In genomic region chr7:100274507-100274906, GRCm38 (mm10) we compare ENCODE assay signal across 24 mouse cellular contexts. TPM values are rescaled to one million over a fixed set of nuclear protein-coding genes. Genes with fewer than 3 reads are reported as not detected.
DNase-seq lines count a peak whose midpoint lies in the region; ATAC-seq and TF ChIP-seq lines count a peak whose summit lies in the region.
"Had no signal": no experiment of that assay in that cellular context is flagged by ENCODE, and none has a peak within 500 bp of the region (broad histone marks: within the 10 kb centered on the region; RNA-seq: fewer than 3 reads in every experiment).

No protein-coding gene starts in this region.

- no peaks in the 10 kb centered on the region for H3K9me3 ChIP-seq in embryonic facial prominence, embryonic 14.5 days (ENCODE audit: control insufficient read depth, low read length)
- no peaks in the 10 kb centered on the region for H3K9me3 ChIP-seq in embryonic facial prominence, embryonic 10.5 days
- no peaks in the 10 kb centered on the region for H3K9me3 ChIP-seq in liver, embryonic 14.5 days (ENCODE audit: control insufficient read depth, low read length)
- no peaks in the 10 kb centered on the region for H3K9me3 ChIP-seq in midbrain, embryonic 11.5 days (ENCODE audit: control insufficient read depth, low read length)
- no peaks in the 10 kb centered on the region for H3K9me3 ChIP-seq in midbrain, embryonic 16.5 days (replicated peaks; ENCODE audit: control insufficient read depth, low read length, poor library complexity, severe bottlenecking)
- H3K9me3 ChIP-seq: embryonic facial prominence, embryonic 13.5 days; forebrain, embryonic 13.5 days; forebrain, embryonic 15.5 days; G1E had no signal

- no peak overlapping the region for H3K4me3 ChIP-seq in embryonic facial prominence, embryonic 14.5 days (ENCODE audit: low read depth, low read length)
- no peak overlapping the region for H3K4me3 ChIP-seq in embryonic facial prominence, embryonic 10.5 days
- H3K4me3 ChIP-seq in liver, embryonic 14.5 days (ENCODE audit: insufficient read depth in 1 of 2, low read depth in 2 of 2, low read length in 2 of 2): no peak overlapping the region
- H3K4me3 ChIP-seq in midbrain, embryonic 11.5 days (ENCODE audit: low read depth, low read length): no peak overlapping the region
- H3K4me3 ChIP-seq in midbrain, embryonic 16.5 days (ENCODE audit: low read depth, low read length): no peak overlapping the region
- H3K4me3 ChIP-seq: embryonic facial prominence, embryonic 13.5 days; forebrain, embryonic 13.5 days; forebrain, embryonic 15.5 days had no signal

- no peaks in the 10 kb centered on the region for H3K36me3 ChIP-seq in embryonic facial prominence, embryonic 14.5 days (ENCODE audit: control insufficient read depth, insufficient read depth, low read length)
- H3K36me3 ChIP-seq in embryonic facial prominence, embryonic 10.5 days (replicated peaks): peaks cover 9% of the 10 kb centered on the region; the same call in 1 of the 2 replicates
- no peaks in the 10 kb centered on the region for H3K36me3 ChIP-seq in liver, embryonic 14.5 days (replicated peaks; ENCODE audit: control insufficient read depth, insufficient read depth, low read depth)
- no peaks in the 10 kb centered on the region for H3K36me3 ChIP-seq in midbrain, embryonic 11.5 days (ENCODE audit: control insufficient read depth, insufficient read depth, low read length)
- peaks cover 7% of the 10 kb centered on the region; the same call in 1 of the 2 replicates for H3K36me3 ChIP-seq in midbrain, embryonic 16.5 days (ENCODE audit: control insufficient read depth, insufficient read depth, low read length)

- no peaks in the 10 kb centered on the region for H3K4me1 ChIP-seq in embryonic facial prominence, embryonic 14.5 days (ENCODE audit: control insufficient read depth, insufficient read depth, low read length)
- H3K4me1 ChIP-seq in embryonic facial prominence, embryonic 10.5 days: no peaks in the 10 kb centered on the region
- H3K4me1 ChIP-seq in liver, embryonic 14.5 days (replicated peaks; ENCODE audit: control insufficient read depth in 2 of 2, insufficient read depth in 2 of 2, low read length in 1 of 2): no peaks in the 10 kb centered on the region
- H3K4me1 ChIP-seq in midbrain, embryonic 11.5 days (ENCODE audit: control insufficient read depth, insufficient read depth, low read length): no peaks in the 10 kb centered on the region
- no peaks in the 10 kb centered on the region for H3K4me1 ChIP-seq in midbrain, embryonic 16.5 days (ENCODE audit: control insufficient read depth, insufficient read depth, low read length)
- H3K4me1 ChIP-seq: embryonic facial prominence, embryonic 13.5 days; forebrain, embryonic 13.5 days; forebrain, embryonic 15.5 days had no signal

- H3K27ac ChIP-seq in embryonic facial prominence, embryonic 14.5 days (replicated peaks; ENCODE audit: low read depth, low read length): no peak overlapping the region
- no peak overlapping the region for H3K27ac ChIP-seq in embryonic facial prominence, embryonic 10.5 days (replicated peaks)
- no peak overlapping the region for H3K27ac ChIP-seq in liver, embryonic 14.5 days
- no peak overlapping the region for H3K27ac ChIP-seq in midbrain, embryonic 11.5 days (ENCODE audit: low read depth, low read length)
- no peak overlapping the region for H3K27ac ChIP-seq in midbrain, embryonic 16.5 days (ENCODE audit: low read length)
- H3K27ac ChIP-seq: embryonic facial prominence, embryonic 13.5 days; forebrain, embryonic 13.5 days; forebrain, embryonic 15.5 days had no signal

- WGBS in embryonic facial prominence, embryonic 14.5 days: 56% methylated on average over 6 of the region's 6 CpGs
- WGBS in embryonic facial prominence, embryonic 10.5 days: 83% methylated on average over 6 of the region's 6 CpGs
- 53% methylated on average over 6 of the region's 6 CpGs for WGBS in liver, embryonic 14.5 days (ENCODE audit: insufficient replicate concordance)
- WGBS in midbrain, embryonic 11.5 days: 85% methylated on average over 6 of the region's 6 CpGs
- 85% methylated on average over 6 of the region's 6 CpGs for WGBS in midbrain, embryonic 16.5 days

- H3K27me3 ChIP-seq in embryonic facial prominence, embryonic 14.5 days (replicated peaks; ENCODE audit: control insufficient read depth, insufficient read depth, low read length): no peaks in the 10 kb centered on the region
- H3K27me3 ChIP-seq in embryonic facial prominence, embryonic 10.5 days (replicated peaks; ENCODE audit: low read depth, poor library complexity, severe bottlenecking): no peaks in the 10 kb centered on the region
- H3K27me3 ChIP-seq in liver, embryonic 14.5 days (ENCODE audit: control insufficient read depth, insufficient read depth, low read length): no peaks in the 10 kb centered on the region
- H3K27me3 ChIP-seq in midbrain, embryonic 11.5 days (ENCODE audit: control insufficient read depth, insufficient read depth, low read length): no peaks in the 10 kb centered on the region
- no peaks in the 10 kb centered on the region for H3K27me3 ChIP-seq in midbrain, embryonic 16.5 days (ENCODE audit: control insufficient read depth, insufficient read depth, low read depth, low read length)
- H3K27me3 ChIP-seq: CH12.LX; embryonic facial prominence, embryonic 13.5 days; forebrain, embryonic 13.5 days; forebrain, embryonic 15.5 days had no signal

- peak; percentile 51; the same call in 1 of the 2 replicates for TF ChIP-seq EP300 in liver, embryonic 14.5 days (IDR thresholded peaks at IDR 0.05; ENCODE audit: low read depth)

- H3K9ac ChIP-seq in embryonic facial prominence, embryonic 14.5 days (ENCODE audit: low read depth, low read length): no peak overlapping the region
- H3K9ac ChIP-seq in liver, embryonic 14.5 days (replicated peaks): no peak overlapping the region
- H3K9ac ChIP-seq in midbrain, embryonic 11.5 days (ENCODE audit: low read length): no peak overlapping the region
- no peak overlapping the region for H3K9ac ChIP-seq in midbrain, embryonic 16.5 days (ENCODE audit: low read depth, low read length)
- H3K9ac ChIP-seq: embryonic facial prominence, embryonic 13.5 days; forebrain, embryonic 13.5 days; forebrain, embryonic 15.5 days had no signal

- TF ChIP-seq CTCF in liver, embryonic 14.5 days (IDR thresholded peaks at IDR 0.05; ENCODE audit: low read depth): no peak

- DNase-seq in embryonic facial prominence, embryonic 14.5 days (ENCODE audit: low spot score): peak; percentile 47
- no peak for DNase-seq in embryonic facial prominence, embryonic 10.5 days (ENCODE audit: low spot score)
- DNase-seq in liver, embryonic 14.5 days (ENCODE audit: low read depth in 3 of 3, low spot score in 3 of 3): no peak
- DNase-seq in liver: no peak
- DNase-seq in midbrain, embryonic 11.5 days (ENCODE audit: low spot score, missing footprints): peak; percentile 66
- no peak for DNase-seq in lung, postnatal 4 days
- DNase-seq: adrenal gland, adult 8-10 months; adrenal gland, postnatal 14 days; adrenal gland, postnatal 36 days; B cell, adult 2 months; cerebellum, adult 11-12 months; cerebellum, adult 2 months; cerebellum, adult 9-10 months; cerebellum, postnatal 10 days; cerebellum, postnatal 25 days had no signal

- ATAC-seq in embryonic facial prominence, embryonic 14.5 days (ENCODE audit: low read depth): no peak
- no peak for ATAC-seq in liver, embryonic 14.5 days (ENCODE audit: insufficient read depth)
- no peak for ATAC-seq in midbrain, embryonic 11.5 days (ENCODE audit: low FRiP score)
- no peak for ATAC-seq in midbrain, embryonic 16.5 days
- ATAC-seq: activated CD4-positive, CD25-positive, alpha-beta regulatory T cell, adult 4 months; CD4-positive, CD25-positive, alpha-beta regulatory T cell, adult 4 months; forebrain, embryonic 13.5 days; forebrain, embryonic 15.5 days; Patski had no signal

- no peak overlapping the region for H3K4me2 ChIP-seq in embryonic facial prominence, embryonic 14.5 days (ENCODE audit: low read depth, low read length)
- H3K4me2 ChIP-seq in liver, embryonic 14.5 days (ENCODE audit: low read depth): no peak overlapping the region
- H3K4me2 ChIP-seq in midbrain, embryonic 11.5 days: no peak overlapping the region
- H3K4me2 ChIP-seq in midbrain, embryonic 16.5 days (ENCODE audit: low read length): no peak overlapping the region
- H3K4me2 ChIP-seq: embryonic facial prominence, embryonic 13.5 days; forebrain, embryonic 13.5 days; forebrain, embryonic 15.5 days had no signal

RNA-seq across cellular contexts. Expression of gene P4ha3, which starts 10.8 kb away (rescaled TPM):
- polyA plus RNA-seq in embryonic facial prominence, embryonic 14.5 days (2014; fragmentation: Nextera tagmentation; extraction: Ambion mirVana): 24.5 and 26.0 TPM in 2 replicates
- polyA plus RNA-seq in embryonic facial prominence, embryonic 10.5 days (2016; fragmentation: Nextera tagmentation; extraction: Ambion mirVana): 1.6 and 2.3 TPM in 2 replicates
- polyA plus RNA-seq in liver, embryonic 14.5 days (2012; rRNA removed): 1.5 and 1.9 TPM in 2 replicates
- polyA plus RNA-seq in liver, embryonic 14.5 days (2014; fragmentation: Nextera tagmentation; extraction: Ambion mirVana): 0.83 and 0.99 TPM in 2 replicates
- 5.1 and 6.1 TPM in 2 replicates for polyA plus RNA-seq in midbrain, embryonic 11.5 days (2014; fragmentation: Nextera tagmentation; extraction: Ambion mirVana)
- 6.3 and 6.9 TPM in 2 replicates for polyA plus RNA-seq in midbrain, embryonic 16.5 days (2015; fragmentation: Nextera tagmentation; extraction: Ambion mirVana)
- polyA plus RNA-seq: CD4-positive, CD25-positive, alpha-beta regulatory T cell, adult 4 months; G1E had no signal

RNA-seq across cellular contexts. Expression of gene Pgm2l1, which starts 47.3 kb away (rescaled TPM):
- 3.8 and 4.1 TPM in 2 replicates for polyA plus RNA-seq in embryonic facial prominence, embryonic 14.5 days (2014; fragmentation: Nextera tagmentation; extraction: Ambion mirVana)
- 4.0 and 4.4 TPM in 2 replicates for polyA plus RNA-seq in embryonic facial prominence, embryonic 10.5 days (2016; fragmentation: Nextera tagmentation; extraction: Ambion mirVana)
- 1.6 and 2.4 TPM in 2 replicates for polyA plus RNA-seq in liver, embryonic 14.5 days (2012; rRNA removed)
- 1.3 TPM in 2 replicates for polyA plus RNA-seq in liver, embryonic 14.5 days (2014; fragmentation: Nextera tagmentation; extraction: Ambion mirVana)
- polyA plus RNA-seq in midbrain, embryonic 11.5 days (2014; fragmentation: Nextera tagmentation; extraction: Ambion mirVana): 8.0 and 9.3 TPM in 2 replicates
- polyA plus RNA-seq in midbrain, embryonic 16.5 days (2015; fragmentation: Nextera tagmentation; extraction: Ambion mirVana): 36.5 and 39.4 TPM in 2 replicates

Comparison
In these comparisons a context has a peak if more than half of its experiments do, and no peak if none do; other contexts are left out.
1. DNase-seq: peak in embryonic facial prominence, embryonic 14.5 days (single experiment) and midbrain, embryonic 11.5 days (single experiment); none in embryonic facial prominence, embryonic 10.5 days (single experiment), liver, embryonic 14.5 days (0 of 3), liver (single experiment) and lung, postnatal 4 days (0 of 2).